Mouse (Mus musculus) G1E (cell line): ENCODE data around the gene Sgms1.

Experiments
- CTCF ChIP-seq: IDR thresholded peaks from 2 replicates; pipeline ENCODE4 v1.5.1; 2012; ENCODE audit warnings: low read depth, low read length, inconsistent platforms, mixed read lengths
- POLR2AphosphoS5 ChIP-seq: IDR thresholded peaks from 2 replicates; pipeline ENCODE4 v1.6.1; 2012; ENCODE audit warnings: low read depth, low read length, inconsistent platforms; ENCODE audit not compliant: insufficient replicate concordance

DNA sequence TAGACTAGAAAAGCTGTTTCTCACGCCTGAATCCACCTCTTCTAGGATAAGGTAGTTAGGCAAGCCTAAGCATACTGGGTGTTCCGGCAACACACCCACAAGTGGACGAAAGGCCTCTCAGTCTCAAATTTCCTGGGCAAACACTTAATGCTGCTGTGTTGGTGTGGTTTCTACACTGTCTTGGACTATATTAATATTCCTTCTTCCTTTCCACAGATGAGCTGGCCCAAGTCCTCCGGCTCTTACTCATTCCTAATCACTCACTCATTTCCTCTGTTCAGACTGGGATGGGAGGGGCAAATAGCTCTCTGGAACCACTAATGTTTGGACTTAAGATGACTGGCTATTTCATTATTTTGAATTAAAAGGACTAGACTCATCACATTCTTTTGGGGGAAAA, 84.6 kb downstream of the Sgms1 start:
- no peak for TF ChIP-seq CTCF
- no peak for TF ChIP-seq POLR2AphosphoS5
